Mouse (Mus musculus) gastrocnemius, adult 2 months (tissue): ENCODE data around the gene Herpud1. TPM values are rescaled to one million over a fixed set of nuclear protein-coding genes. Genes with fewer than 3 reads are reported as not detected.
A peak's percentile ranks its signal among the peaks of the same experiment; 100 is the strongest.
"Not testable (repeated sequence)": the region's sequence is repeated elsewhere in the genome, so short reads cannot be mapped to it uniquely, and the experiment has no call there.

Experiments used
- DNase-seq: peaks from one replicate; pipeline ENCODE4 v3.0.0; 2022
- H3K27ac ChIP-seq: fragments of 200-600 bp; 2 replicates; pipeline ENCODE4 v1.8.1; 2022; ENCODE audit warnings: mild to moderate bottlenecking
- H3K4me3 ChIP-seq: fragments of 200-600 bp; 2 replicates; pipeline ENCODE4 v1.8.1; 2022; ENCODE audit warnings: mild to moderate bottlenecking, moderate library complexity
- CTCF ChIP-seq: fragments of 200-600 bp; IDR thresholded peaks from 2 replicates; pipeline ENCODE4 v1.8.1; 2022; ENCODE audit warnings: antibody characterized with exemption, mild to moderate bottlenecking, moderate library complexity
- intact Hi-C: fragments of 180-260 bp; cut with DNase I; formaldehyde crosslinking; loops from one replicate; pipeline ENCODE4 v1.15.1; 2025
- total RNA-seq, 2 experiments: library from RNA; stranded (reverse); gene quantifications; 2 replicates each; pipeline ENCODE4 v1.2.3; 2021

Herpud1 gene
- total RNA-seq, 2 experiments from 2014 or later = 111 to 117 TPM

DNA sequence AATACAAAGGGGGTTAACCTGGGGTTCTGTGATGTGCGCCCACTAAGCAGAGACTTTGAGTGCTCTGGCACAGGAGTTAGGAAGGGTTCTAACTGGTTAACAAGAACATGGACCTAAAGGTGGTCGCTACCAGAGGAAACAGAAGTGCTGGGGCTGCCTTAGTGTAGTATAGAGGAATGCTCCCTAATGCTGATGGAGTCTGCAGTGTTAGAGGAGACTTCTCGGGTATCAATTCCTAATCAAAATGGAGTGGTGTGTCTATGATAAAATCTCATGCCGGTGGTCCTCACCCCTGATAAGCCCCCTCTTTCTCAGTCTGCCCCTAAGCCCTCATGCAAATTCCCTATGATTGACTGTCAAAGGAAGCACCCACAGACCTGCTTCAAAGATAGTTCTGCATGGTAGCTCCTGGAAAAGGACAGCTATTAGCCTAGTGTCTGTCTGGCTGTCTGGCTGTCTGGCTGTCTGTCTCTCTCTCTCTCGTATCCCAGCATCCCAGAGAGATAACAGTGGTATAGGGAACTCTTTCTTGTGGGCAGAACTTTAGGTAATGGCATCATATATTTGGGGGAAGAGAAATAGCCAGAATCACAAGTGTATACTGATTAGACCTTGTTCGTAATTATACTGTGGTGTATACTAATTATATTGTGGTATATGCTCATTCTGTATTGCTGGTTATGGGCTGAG is 9.8 kb downstream of the Herpud1 start:
- no peak for DNase-seq
- Histone ChIP-seq H3K4me3 (no peak overlapping the region), H3K27ac (no peak overlapping the region)
- TF ChIP-seq CTCF = no peak
- intact Hi-C loops = loop anchor here (5.0 kb wide), 1 partner anchor 119 kb away; no protein-coding TSS in a partner anchor

DNA sequence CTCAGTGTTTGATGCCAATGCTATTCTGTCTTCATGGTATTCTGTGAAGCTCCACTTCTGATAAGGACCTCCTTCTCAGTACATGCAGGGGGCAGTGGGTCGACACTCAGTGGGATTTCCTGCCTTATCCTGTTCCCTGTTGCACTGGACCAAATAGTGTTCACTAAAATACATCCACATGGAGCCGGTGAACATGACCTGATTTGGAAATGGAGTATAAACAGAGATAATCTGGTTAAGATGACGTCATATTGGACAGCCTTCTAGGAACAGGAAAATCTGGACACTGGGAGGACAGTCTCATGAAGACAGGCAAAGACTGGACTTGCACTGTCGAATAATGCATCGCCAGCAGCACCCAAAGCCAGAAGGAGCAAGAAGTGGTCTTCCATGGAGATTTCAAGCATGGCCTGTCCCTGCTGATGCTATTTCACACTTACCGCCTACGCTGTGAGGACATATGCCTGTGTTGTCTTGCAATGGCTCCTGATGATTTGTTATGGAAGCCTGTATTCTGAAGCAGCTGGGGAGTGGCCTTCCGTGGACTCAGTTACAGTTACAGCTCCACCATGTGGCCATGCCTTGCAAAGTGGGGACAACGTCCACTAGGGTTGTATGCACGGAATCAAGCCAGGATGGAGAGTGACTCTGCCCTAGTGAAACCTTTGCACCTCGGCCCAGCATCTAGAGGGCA is 10.9 kb downstream of the Herpud1 start:
- DNase-seq = peak; percentile 68
- intact Hi-C loops = loop anchor here (1.0 to 5.0 kb wide), 2 partner anchors 54 to 120 kb away; no protein-coding TSS in a partner anchor
- Histone ChIP-seq H3K27ac (peak overlapping the region; percentile 39; the same call in 1 of the 2 replicates), H3K4me3 (no peak overlapping the region)
- peak; percentile 81; the same call in 1 of the 2 replicates for TF ChIP-seq CTCF

DNA sequence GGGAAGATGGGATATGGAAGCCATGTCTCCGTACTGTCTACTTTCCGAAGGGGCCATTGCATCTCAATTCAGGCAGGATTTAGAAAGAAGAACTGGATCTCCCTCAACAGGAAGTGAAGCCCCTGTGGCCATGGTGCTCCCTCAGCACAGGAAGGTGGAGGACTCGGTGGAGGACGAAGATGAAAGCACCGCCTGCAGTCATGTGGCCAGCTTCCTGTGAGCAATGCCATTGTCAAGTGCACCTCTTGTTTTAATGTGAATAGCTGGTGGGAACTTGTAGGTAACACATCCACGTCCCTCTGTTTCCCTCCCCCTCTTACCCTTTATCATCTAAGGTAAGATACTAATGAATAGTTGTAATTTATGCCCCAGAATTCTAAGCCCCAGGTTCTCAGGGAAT is 12.3 kb downstream of the Herpud1 start:
- H3K27ac ChIP-seq = no peak overlapping the region
- H3K4me3 ChIP-seq = no peak overlapping the region
- TF ChIP-seq CTCF = no peak
- no peak for DNase-seq
- intact Hi-C loops = loop anchor here (5.0 kb wide), 1 partner anchor 121 kb away; no protein-coding TSS in a partner anchor

DNA sequence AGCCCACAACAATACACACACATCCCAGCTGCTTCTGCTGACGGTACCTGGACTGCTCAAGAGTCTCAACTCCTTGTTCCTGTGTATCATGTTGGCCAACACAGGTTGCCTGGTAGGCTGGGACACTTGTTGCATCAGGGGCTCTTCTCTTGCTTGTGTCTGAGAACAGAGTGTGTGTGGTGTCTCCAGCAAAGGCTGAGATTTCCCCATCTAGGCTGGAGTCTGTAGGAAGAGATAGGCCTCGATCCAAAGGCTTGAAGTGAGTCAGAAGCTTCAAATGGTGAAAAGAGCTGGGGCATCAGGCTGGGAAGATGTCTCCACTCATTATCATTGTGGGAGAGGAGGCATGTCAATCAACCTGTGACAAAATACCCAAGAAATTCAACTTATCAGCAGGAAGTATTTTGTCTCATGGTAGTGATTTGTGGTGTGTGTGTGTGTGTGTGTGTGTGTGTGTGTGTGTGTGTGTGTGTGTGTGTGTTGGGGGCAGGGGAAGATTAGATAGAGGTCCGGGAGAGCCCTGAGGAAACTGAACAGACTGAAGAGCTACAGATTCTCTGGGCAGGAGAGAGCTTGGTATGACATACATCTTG is 13.2 kb downstream of the Herpud1 start:
- DNase-seq = no peak
- no peak overlapping the region for H3K27ac ChIP-seq
- intact Hi-C loops = loop anchor here (5.0 kb wide), 1 partner anchor 122 kb away; no protein-coding TSS in a partner anchor
- no peak for TF ChIP-seq CTCF
- H3K4me3 ChIP-seq = no peak overlapping the region

DNA sequence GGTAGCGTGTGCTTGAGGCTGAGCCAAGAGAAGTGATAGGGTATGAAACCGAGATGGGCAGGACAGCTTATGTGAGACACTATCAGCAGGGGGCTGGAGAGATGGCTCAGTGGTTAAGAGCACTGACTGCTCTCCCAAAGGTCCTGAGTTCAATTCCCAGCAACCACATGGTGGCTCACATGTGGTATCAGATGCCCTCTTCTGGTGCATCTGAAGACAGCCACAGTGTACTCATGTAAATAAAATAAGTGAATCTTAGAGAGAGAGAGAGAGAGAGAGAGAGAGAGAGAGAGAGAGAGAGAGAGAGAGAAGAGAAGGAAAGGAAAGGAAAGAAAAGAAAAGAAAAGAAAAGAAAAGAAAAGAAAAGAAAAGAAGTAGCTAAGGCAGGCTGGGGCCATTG is 13.7 kb downstream of the Herpud1 start:
- not testable (repeated sequence) for DNase-seq, H3K27ac ChIP-seq, H3K4me3 ChIP-seq
- intact Hi-C loops = loop anchor here (5.0 kb wide), 1 partner anchor 123 kb away; no protein-coding TSS in a partner anchor

DNA sequence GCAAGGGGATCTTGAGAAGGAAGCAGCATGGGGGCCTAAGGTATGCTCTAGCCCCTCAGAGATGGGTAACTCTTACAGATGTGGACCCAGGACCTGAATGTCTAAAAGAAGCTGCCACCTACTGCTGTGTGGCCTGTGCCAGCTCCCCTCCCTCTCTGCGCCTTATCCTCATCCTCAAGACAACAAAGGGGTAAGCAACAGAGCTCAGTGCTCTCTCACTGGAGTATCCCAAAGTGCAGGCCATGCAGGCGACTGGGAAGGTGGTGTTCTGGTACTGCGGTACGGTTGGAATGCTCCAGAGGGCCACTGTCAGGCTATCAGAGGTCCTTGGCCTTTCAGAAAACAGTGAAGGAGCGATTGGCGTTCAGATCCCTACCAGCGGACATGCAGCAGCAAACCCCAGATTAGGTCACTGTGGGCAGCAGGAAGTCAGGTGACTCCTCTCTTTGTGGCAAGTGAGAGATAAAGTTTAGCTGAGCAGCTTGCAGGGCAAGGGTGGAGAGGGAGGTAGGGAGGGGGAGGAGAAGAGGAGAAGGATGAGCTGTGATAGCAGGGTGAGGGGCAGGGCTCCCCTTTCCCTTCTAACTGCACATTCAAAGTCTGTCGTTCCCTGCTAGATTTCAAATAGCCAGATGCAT is 22.3 kb downstream of the Herpud1 start:
- intact Hi-C loops = no loop called here
- no peak for TF ChIP-seq CTCF
- no peak for DNase-seq

DNA sequence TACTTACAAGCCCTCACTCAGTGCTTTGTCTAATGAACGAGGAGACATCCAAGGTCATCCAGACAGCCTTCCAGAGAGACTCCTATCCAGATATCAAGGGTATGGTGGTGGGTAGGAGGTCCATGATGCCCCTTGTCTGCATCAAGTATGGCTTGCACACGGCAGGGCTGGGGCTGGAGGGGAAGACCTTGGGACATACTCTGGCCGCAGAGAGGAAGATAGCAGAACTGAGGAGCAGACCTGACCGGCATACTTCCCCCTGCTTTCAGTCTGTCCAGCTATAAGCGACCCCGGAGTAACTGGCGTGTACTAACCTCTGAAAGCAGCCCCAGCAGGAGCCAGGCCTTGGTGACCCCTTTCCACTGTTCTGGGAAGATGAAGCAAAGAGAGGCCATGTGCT is 23.3 kb downstream of the Herpud1 start:
- TF ChIP-seq CTCF = no peak
- Histone ChIP-seq H3K4me3 (no peak overlapping the region), H3K27ac (no peak overlapping the region)
- intact Hi-C loops = no loop called here
- no peak for DNase-seq

More for the DNA sequence above, 22.3 kb downstream of the Herpud1 start:
- H3K4me3 ChIP-seq = no peak overlapping the region
- H3K27ac ChIP-seq = no peak overlapping the region

DNA sequence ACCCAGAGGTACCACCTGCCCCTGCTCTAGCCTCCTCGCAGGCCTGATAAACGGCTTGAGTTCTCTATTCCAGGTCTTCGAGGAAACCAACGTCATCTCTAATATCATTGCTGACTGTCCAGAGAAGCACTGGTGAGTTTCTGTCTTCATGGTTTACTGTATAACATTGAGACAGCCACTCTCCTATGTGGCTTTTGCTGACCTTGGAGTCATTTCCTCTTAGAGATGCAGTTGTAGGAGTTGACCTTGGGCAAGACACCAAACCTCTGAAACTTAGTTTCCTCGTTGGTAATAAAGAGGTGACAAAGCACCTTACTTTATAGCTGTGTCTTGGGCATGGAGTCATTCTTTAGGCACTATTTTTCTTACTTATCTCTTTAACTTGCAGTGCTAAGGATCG is 26.3 kb downstream of the Herpud1 start:
- no peak for DNase-seq
- intact Hi-C loops = no loop called here
- TF ChIP-seq CTCF = no peak
- Histone ChIP-seq H3K4me3 (no peak overlapping the region), H3K27ac (no peak overlapping the region)

DNA sequence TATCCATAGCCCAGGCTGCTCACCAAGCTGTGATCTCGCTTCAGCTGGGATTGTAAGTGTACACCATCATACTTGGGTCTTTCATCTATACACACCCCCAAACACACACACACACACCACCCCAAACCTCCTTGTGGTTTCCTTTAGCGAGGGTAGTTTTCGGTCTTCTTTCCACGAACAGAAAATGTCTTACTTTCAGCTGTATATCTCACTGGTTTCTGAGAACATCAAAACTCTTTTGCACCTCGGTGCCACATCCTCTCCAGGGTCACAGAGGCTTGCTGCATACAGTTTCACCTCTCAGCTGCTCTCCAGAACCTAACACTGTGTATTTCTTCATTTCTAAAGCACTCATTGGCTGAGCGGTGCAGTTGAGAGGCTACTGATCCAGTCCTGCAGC is 27.3 kb downstream of the Herpud1 start:
- no peak for DNase-seq
- intact Hi-C loops = no loop called here
- Histone ChIP-seq H3K4me3 (no peak overlapping the region), H3K27ac (no peak overlapping the region)
- TF ChIP-seq CTCF = no peak

DNA sequence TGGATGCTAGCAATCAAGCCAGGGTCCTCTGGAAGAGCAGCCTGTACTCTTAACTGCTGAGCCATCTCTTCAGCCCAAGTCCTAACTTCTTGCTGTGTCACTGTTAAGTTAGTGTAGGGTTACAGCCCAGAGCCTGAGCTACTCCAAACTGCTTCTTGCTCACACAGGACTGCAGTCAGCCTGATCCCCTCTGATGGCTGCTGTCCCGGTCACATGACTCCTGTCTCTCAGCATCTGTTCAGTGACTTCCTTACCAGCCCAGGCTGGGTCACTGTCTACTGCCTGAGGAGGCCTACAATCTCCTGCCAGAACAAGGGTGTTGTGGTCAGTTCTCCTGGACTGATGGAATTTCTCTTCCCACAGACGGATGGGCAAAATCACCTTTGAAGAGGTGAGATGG is 29.0 kb downstream of the Herpud1 start:
- no peak for TF ChIP-seq CTCF
- no peak overlapping the region for H3K4me3 ChIP-seq
- no peak overlapping the region for H3K27ac ChIP-seq
- intact Hi-C loops = no loop called here
- DNase-seq = peak; percentile 58

DNA sequence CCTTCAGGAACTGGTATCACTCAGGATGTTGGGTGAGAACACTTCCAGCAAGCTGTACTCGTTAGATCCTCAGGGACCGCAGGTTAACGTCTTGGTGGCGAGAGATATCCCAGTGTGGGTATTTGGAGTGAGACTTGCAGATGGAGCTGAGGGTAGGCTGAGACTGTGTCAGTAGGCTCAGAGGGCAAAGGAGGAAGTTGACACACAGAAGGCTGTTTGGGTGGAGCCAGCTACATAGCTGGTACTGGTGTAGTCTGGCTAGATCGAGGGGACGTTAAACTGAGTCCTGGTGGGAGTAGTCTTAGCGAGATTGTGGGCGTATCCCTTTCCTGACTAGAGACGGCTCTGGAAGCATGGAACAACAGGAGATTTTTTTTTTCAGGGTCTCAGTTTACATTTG is 31.8 kb downstream of the Herpud1 start:
- TF ChIP-seq CTCF = no peak
- intact Hi-C loops = no loop called here
- no peak overlapping the region for H3K27ac ChIP-seq
- no peak for DNase-seq
- H3K4me3 ChIP-seq = no peak overlapping the region

DNA sequence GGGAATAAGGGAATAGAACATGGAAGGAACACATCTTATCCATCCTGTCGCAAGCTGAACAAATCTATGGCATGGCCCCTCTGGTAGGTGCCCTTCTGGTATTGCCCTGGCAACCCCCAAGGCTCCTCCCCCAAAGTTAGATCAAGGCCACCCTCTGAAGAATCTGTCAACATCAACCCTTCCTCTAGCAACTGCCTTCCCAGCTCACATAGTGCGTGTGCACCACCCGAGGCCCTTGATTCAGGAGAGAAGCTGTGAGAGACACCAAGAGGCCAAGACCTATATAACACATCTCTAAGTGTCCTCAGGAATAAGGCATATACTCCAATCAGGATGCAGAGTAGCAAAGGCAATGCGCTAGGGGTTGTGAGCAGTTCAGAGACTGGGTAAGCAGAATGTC is 36.0 kb downstream of the Herpud1 start:
- no peak for DNase-seq
- Histone ChIP-seq H3K4me3 (no peak overlapping the region), H3K27ac (no peak overlapping the region)
- TF ChIP-seq CTCF = no peak
- intact Hi-C loops = no loop called here

DNA sequence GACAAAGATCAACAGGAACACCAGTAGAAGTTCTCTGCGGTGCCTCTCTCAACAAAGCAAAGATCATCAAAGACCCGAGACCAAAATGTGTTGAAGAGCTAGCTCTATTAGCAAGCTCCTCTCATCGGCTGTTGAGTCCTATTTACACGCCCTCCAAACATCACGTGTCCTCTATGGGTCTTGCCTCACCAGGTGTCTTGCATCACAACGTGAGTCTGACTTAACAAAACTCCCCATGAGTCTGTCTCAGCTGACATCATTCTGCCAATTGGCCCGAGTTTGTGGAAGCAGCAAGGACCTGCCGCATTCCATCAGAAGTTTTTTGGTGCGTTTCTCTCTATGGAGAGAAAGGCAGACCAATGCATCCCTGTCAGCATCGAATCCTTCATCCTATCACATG is 41.7 kb downstream of the Herpud1 start:
- H3K4me3 ChIP-seq = no peak overlapping the region
- TF ChIP-seq CTCF = no peak
- H3K27ac ChIP-seq = no peak overlapping the region
- no peak for DNase-seq
- intact Hi-C loops = no loop called here
